Mouse (Mus musculus): ENCODE data around the gene Mkrn2. TPM values are rescaled to one million over a fixed set of nuclear protein-coding genes. Genes with fewer than 3 reads are reported as not detected.

Mkrn2 gene
- polyA plus RNA-seq, 1 experiment: not detected

- no peak overlapping the region for H3K4me3 ChIP-seq (ENCODE audit: insufficient read depth, low read depth, low read length)
- no peak for TF ChIP-seq POLR2A (IDR thresholded peaks at IDR 0.05; ENCODE audit: insufficient read depth, low read depth, low read length)
- TF ChIP-seq CTCF (IDR thresholded peaks at IDR 0.05; ENCODE audit: insufficient read depth, low read depth, low read length): no peak
- H3K27ac ChIP-seq (ENCODE audit: insufficient read depth, low read depth, low read length): no peak overlapping the region
- peaks cover 2% of the 10 kb centered on the region; the same call in 1 of the 2 replicates for H3K4me1 ChIP-seq (ENCODE audit: control insufficient read depth, insufficient read depth, low read length)
Measured at GRCm38 (mm10) chr6:115658802-115659201, 57.1 kb downstream of the Mkrn2 start.

- TF ChIP-seq CTCF (IDR thresholded peaks at IDR 0.05; ENCODE audit: insufficient read depth, low read depth, low read length) (no peak), POLR2A (IDR thresholded peaks at IDR 0.05; ENCODE audit: insufficient read depth, low read depth, low read length) (no peak)
- H3K4me3 ChIP-seq (ENCODE audit: insufficient read depth, low read depth, low read length): no peak overlapping the region
- no peak overlapping the region for H3K27ac ChIP-seq (ENCODE audit: insufficient read depth, low read depth, low read length)
- 0 out of 2 replicates have a peak, but pooled peaks cover 2% of the 10 kb centered on the region for H3K4me1 ChIP-seq (ENCODE audit: control insufficient read depth, insufficient read depth, low read length)
- 85% methylated on average over 3 of the region's 3 CpGs for WGBS
Measured at GRCm38 (mm10) chr6:115664268-115664667, 62.6 kb downstream of the Mkrn2 start.

- TF ChIP-seq POLR2A (IDR thresholded peaks at IDR 0.05; ENCODE audit: insufficient read depth, low read depth, low read length) (no peak), CTCF (IDR thresholded peaks at IDR 0.05; ENCODE audit: insufficient read depth, low read depth, low read length) (no peak)
- Histone ChIP-seq H3K4me3 (ENCODE audit: insufficient read depth, low read depth, low read length) (no peak overlapping the region), H3K27ac (ENCODE audit: insufficient read depth, low read depth, low read length) (no peak overlapping the region), H3K4me1 (ENCODE audit: control insufficient read depth, insufficient read depth, low read length) (no peaks in the 10 kb centered on the region)
- WGBS: 68% methylated on average over 4 of the region's 4 CpGs
Measured at GRCm38 (mm10) chr6:115666641-115667040, 64.9 kb downstream of the Mkrn2 start.

Other genes with a start within 250 kb of the Mkrn2 start
- not detected in 2 replicates for gene Pparg, start 241.0 kb upstream of the Mkrn2 start, polyA plus RNA-seq (2012; ENCODE audit: insufficient read depth, insufficient read length, low replicate concordance, missing spikeins)
- gene Tsen2, start 57.2 kb upstream of the Mkrn2 start, polyA plus RNA-seq (2012; ENCODE audit: insufficient read depth, insufficient read length, low replicate concordance, missing spikeins): not detected in 2 replicates
- not detected in 2 replicates for gene Mkrn2os, start 9.3 kb upstream of the Mkrn2 start, polyA plus RNA-seq (2012; ENCODE audit: insufficient read depth, insufficient read length, low replicate concordance, missing spikeins)
- not detected in 2 replicates for gene Raf1, start 74.7 kb downstream of the Mkrn2 start, polyA plus RNA-seq (2012; ENCODE audit: insufficient read depth, insufficient read length, low replicate concordance, missing spikeins)
- gene Tmem40, start 160.5 kb downstream of the Mkrn2 start, polyA plus RNA-seq (2012; ENCODE audit: insufficient read depth, insufficient read length, low replicate concordance, missing spikeins): not detected in 2 replicates
- not detected in 2 replicates for gene Cand2, start 172.6 kb downstream of the Mkrn2 start, polyA plus RNA-seq (2012; ENCODE audit: insufficient read depth, insufficient read length, low replicate concordance, missing spikeins)
- gene Rpl32, start 206.8 kb downstream of the Mkrn2 start, polyA plus RNA-seq (2012; ENCODE audit: insufficient read depth, insufficient read length, low replicate concordance, missing spikeins): 886 TPM in 1 of 2 replicates, not detected in the other
- gene Efcab12, start 236.5 kb downstream of the Mkrn2 start, polyA plus RNA-seq (2012; ENCODE audit: insufficient read depth, insufficient read length, low replicate concordance, missing spikeins): not detected in 2 replicates

All from olfactory bulb, adult 2 months (tissue).